Mouse (Mus musculus) inflammation-experienced regulatory T-cells (primary cell): ENCODE data around the gene Dnajb8. TPM values are rescaled to one million over a fixed set of nuclear protein-coding genes. Genes with fewer than 3 reads are reported as not detected.

Source experiments
- polyA plus RNA-seq, 2 experiments: library from polyadenylated mRNA; unstranded; fragments of 100-300 nt; shearing (Covaris generic); gene quantifications; one replicate each; pipeline ENCODE4 v1.2.1; 2017

The Dnajb8 gene
- polyA plus RNA-seq: under 1 TPM in 1 of 2 experiments, not detected in 1; 0.44 TPM

DNA sequence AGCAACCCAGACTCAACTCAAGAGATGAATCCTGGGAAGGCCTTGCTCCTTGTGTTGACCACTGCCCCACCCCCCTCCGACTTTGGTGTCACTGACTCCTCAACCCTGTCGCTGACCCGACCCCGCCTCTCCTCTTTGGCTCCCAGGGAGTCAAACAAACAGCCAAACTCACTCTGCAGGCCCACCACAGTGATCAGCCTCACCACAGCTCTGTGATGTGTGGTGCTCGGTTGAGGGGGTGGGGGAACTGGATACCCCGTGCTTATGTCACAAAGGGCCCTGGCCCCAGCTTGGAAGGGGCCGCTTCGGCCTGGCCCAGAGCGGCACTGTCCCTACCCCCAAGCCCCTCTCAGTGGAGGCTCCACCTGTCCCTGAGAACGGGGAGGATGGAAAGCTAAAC, at the start of gene Dnajb8:
Gene Dnajb8, plus strand, starts transcription at position 301 of the 400 bp plus-strand sequence.

GRCm38 (mm10) chr6:88193433-88194052, 28.5 kb upstream of the Dnajb8 start, which contains the start of gene Gata2:
Gene Gata2 (plus strand): TSS chr6:88193891.

Other genes starting within 250 kb of the Dnajb8 start
- under 1 TPM in 1 of 2 experiments, not detected in 1; 0.17 TPM for gene H1fx, start 240.6 kb upstream of the Dnajb8 start, polyA plus RNA-seq
- 100 to 1,000 TPM; 254 to 287 TPM for gene Rab7, start 177.0 kb upstream of the Dnajb8 start, polyA plus RNA-seq
- gene Rpn1, start 137.8 kb upstream of the Dnajb8 start, polyA plus RNA-seq: 100 to 1,000 TPM; 217 to 226 TPM
- under 1 TPM; 0.17 to 0.29 TPM for gene Gata2, start 28.4 kb upstream of the Dnajb8 start, polyA plus RNA-seq
- gene Eefsec, start 224.3 kb downstream of the Dnajb8 start, polyA plus RNA-seq: 10 to 100 TPM; 52.1 to 58.4 TPM
- gene Ruvbl1, start 243.1 kb downstream of the Dnajb8 start, polyA plus RNA-seq: 10 to 100 TPM; 69.5 to 77.9 TPM